Mouse (Mus musculus) cerebellum, adult 2 months (tissue): ENCODE measurements around the gene Zfc3h1. TPM values are rescaled to one million over a fixed set of nuclear protein-coding genes. Genes with fewer than 3 reads are reported as not detected.

Experiments
- DNase-seq, 2 experiments: peaks; one replicate each; pipeline ENCODE4 v3.0.0; 2021
- H3K27ac ChIP-seq: fragments of 200-500 bp; 2 replicates; pipeline ENCODE4 v1.5.1; 2012; ENCODE audit warnings: low read length, control low read depth, inconsistent platforms; ENCODE audit not compliant: insufficient read depth
- H3K27me3 ChIP-seq: fragments of 200-500 bp; 2 replicates; pipeline ENCODE4 v1.6.1; 2012; ENCODE audit warnings: inconsistent platforms, mild to moderate bottlenecking, low read length, moderate library complexity; ENCODE audit not compliant: control insufficient read depth, insufficient read depth
- H3K4me1 ChIP-seq: fragments of 200-500 bp; 2 replicates; pipeline ENCODE4 v1.6.1; 2011; ENCODE audit warnings: low read length; ENCODE audit not compliant: control insufficient read depth, insufficient read depth
- H3K4me3 ChIP-seq: fragments of 200-500 bp; replicated peaks from 2 replicates; pipeline ENCODE3; 2011; ENCODE audit warnings: mild to moderate bottlenecking, low read depth, low read length, control low read depth; ENCODE audit not compliant: insufficient read depth
- CTCF ChIP-seq: fragments of 200-500 bp; IDR thresholded peaks from 2 replicates; pipeline ENCODE4 v1.5.1; 2011; ENCODE audit warnings: low read depth, mild to moderate bottlenecking, control low read depth, low read length, moderate library complexity, borderline replicate concordance; ENCODE audit not compliant: insufficient read depth
- POLR2A ChIP-seq: fragments of 200-500 bp; IDR thresholded peaks from 2 replicates; pipeline ENCODE4 v1.6.1; 2011; ENCODE audit warnings: low read length, control low read depth, borderline replicate concordance; ENCODE audit not compliant: insufficient read depth
- WGBS: fragments of 180-500 bp; shearing (Covaris S2); methylation state at CpG from one replicate; pipeline ENCODE4 v1.1.7; 2018; 5-methylcytosine and 5-hydroxymethylcytosine counted together
- polyA plus RNA-seq: library from polyadenylated mRNA; depleted of rRNA; stranded (reverse); fragments of >200 nt; gene quantifications from 2 replicates; pipeline ENCODE4 v1.2.3, GENCODE M21; 2012

Zfc3h1 gene
- polyA plus RNA-seq, 1 experiment: 98.8 TPM

- TF ChIP-seq POLR2A (no peak), CTCF (no peak)
- Histone ChIP-seq H3K4me1 (no peaks in the 10 kb centered on the region), H3K27ac (no peak overlapping the region), H3K27me3 (no peaks in the 10 kb centered on the region; the same call in 1 of the 2 replicates), H3K4me3 (no peak overlapping the region)
- no peak for DNase-seq
- WGBS: 58% methylated on average over 2 of the region's 2 CpGs
These were observed 40.6 kb downstream of the Zfc3h1 start for GRCm38 (mm10) chr10:115425351-115425750.

GRCm38 (mm10) chr10:115437286-115437685 lies 52.5 kb downstream of the Zfc3h1 start:
- no peak overlapping the region for H3K4me3 ChIP-seq
- no peak for TF ChIP-seq CTCF
- no peak for TF ChIP-seq POLR2A
- H3K27ac ChIP-seq: no peak overlapping the region
- DNase-seq: no peak
- no peaks in the 10 kb centered on the region for H3K27me3 ChIP-seq
- H3K4me1 ChIP-seq: no peaks in the 10 kb centered on the region
- WGBS: 75% methylated on average over 4 of the region's 4 CpGs

GRCm38 (mm10) chr10:115448614-115449013 lies 63.9 kb downstream of the Zfc3h1 start:
- WGBS: 94% methylated on average over 13 of the region's 13 CpGs
- DNase-seq: no peak
- TF ChIP-seq POLR2A (no peak), CTCF (no peak)
- no peaks in the 10 kb centered on the region for H3K27me3 ChIP-seq
- no peak overlapping the region for H3K27ac ChIP-seq
- H3K4me1 ChIP-seq: no peaks in the 10 kb centered on the region
- no peak overlapping the region for H3K4me3 ChIP-seq

GRCm38 (mm10) chr10:115457368-115458021 lies 72.7 kb downstream of the Zfc3h1 start:
- Histone ChIP-seq H3K4me3 (no peak overlapping the region), H3K27ac (no peak overlapping the region), H3K27me3 (no peaks in the 10 kb centered on the region), H3K4me1 (no peaks in the 10 kb centered on the region)
- TF ChIP-seq CTCF (no peak), POLR2A (no peak)
- WGBS: 73% methylated on average over 6 of the region's 6 CpGs
- no peak for DNase-seq

- Histone ChIP-seq H3K4me3 (no peak overlapping the region), H3K27ac (no peak overlapping the region), H3K4me1 (no peaks in the 10 kb centered on the region), H3K27me3 (no peaks in the 10 kb centered on the region)
- no peak for TF ChIP-seq POLR2A
- TF ChIP-seq CTCF: no peak
- no peak for DNase-seq
- WGBS: 84% methylated on average over 5 of the region's 5 CpGs
These were observed 77.9 kb downstream of the Zfc3h1 start for GRCm38 (mm10) chr10:115462646-115463045.

GRCm38 (mm10) chr10:115465072-115465471 lies 80.3 kb downstream of the Zfc3h1 start:
- no peak for DNase-seq
- Histone ChIP-seq H3K27me3 (no peaks in the 10 kb centered on the region), H3K4me1 (no peaks in the 10 kb centered on the region), H3K27ac (no peak overlapping the region), H3K4me3 (no peak overlapping the region)
- 76% methylated on average over 7 of the region's 7 CpGs for WGBS
- TF ChIP-seq CTCF (no peak), POLR2A (no peak)

GRCm38 (mm10) chr10:115465778-115466177 lies 81.0 kb downstream of the Zfc3h1 start:
- no peaks in the 10 kb centered on the region for H3K4me1 ChIP-seq
- TF ChIP-seq CTCF (no peak), POLR2A (no peak)
- no peak overlapping the region for H3K27ac ChIP-seq
- no peak for DNase-seq
- 68% methylated on average over 6 of the region's 6 CpGs for WGBS
- no peaks in the 10 kb centered on the region for H3K27me3 ChIP-seq
- no peak overlapping the region for H3K4me3 ChIP-seq

GRCm38 (mm10) chr10:115467985-115468384 lies 83.2 kb downstream of the Zfc3h1 start:
- no peaks in the 10 kb centered on the region for H3K27me3 ChIP-seq
- no peak for DNase-seq
- H3K27ac ChIP-seq: no peak overlapping the region
- 91% methylated on average over 8 of the region's 8 CpGs for WGBS
- no peak overlapping the region for H3K4me3 ChIP-seq
- H3K4me1 ChIP-seq: no peaks in the 10 kb centered on the region
- TF ChIP-seq POLR2A (no peak), CTCF (no peak)

GRCm38 (mm10) chr10:115468632-115469031 lies 83.9 kb downstream of the Zfc3h1 start:
- H3K4me3 ChIP-seq: no peak overlapping the region
- WGBS: 51% methylated on average over 7 of the region's 7 CpGs
- H3K27me3 ChIP-seq: no peaks in the 10 kb centered on the region
- TF ChIP-seq CTCF (no peak), POLR2A (no peak)
- no peaks in the 10 kb centered on the region for H3K4me1 ChIP-seq
- H3K27ac ChIP-seq: no peak overlapping the region
- no peak for DNase-seq
